Mouse (Mus musculus) lung, postnatal 0 days (tissue): Measurements from ENCODE around the gene Zfp26. TPM values are rescaled to one million over a fixed set of nuclear protein-coding genes. Genes with fewer than 3 reads are reported as not detected.

Experiments
- ATAC-seq: fragments of 200-750 bp; cut with Nextera tagmentation; 2 replicates; pipeline ENCODE4 v1.8.0; 2017; ENCODE audit warnings: moderate library complexity
- DNase-seq: peaks from one replicate; pipeline ENCODE4 v3.0.0-alpha.2; 2016; ENCODE audit warnings: low spot score
- H3K27ac ChIP-seq: fragments of 300-500 bp; sonication (generic); 2 replicates; pipeline ENCODE4 v1.5.1; 2014; ENCODE audit warnings: antibody characterized with exemption, mild to moderate bottlenecking, low read length, mixed read lengths
- H3K27me3 ChIP-seq: fragments of 300-500 bp; sonication (generic); replicated peaks from 2 replicates; pipeline ENCODE4 v1.6.1; 2014; ENCODE audit warnings: low read length, mixed read lengths; ENCODE audit not compliant: insufficient read depth
- H3K36me3 ChIP-seq: fragments of 300-500 bp; sonication (generic); 2 replicates; pipeline ENCODE4 v1.6.1; 2014; ENCODE audit warnings: low read length, mixed read lengths; ENCODE audit not compliant: insufficient read depth
- H3K4me1 ChIP-seq: fragments of 300-500 bp; sonication (generic); 2 replicates; pipeline ENCODE4 v1.6.1; 2014; ENCODE audit warnings: antibody characterized with exemption, low read depth, low read length, mixed read lengths; ENCODE audit not compliant: insufficient read depth
- H3K4me2 ChIP-seq: fragments of 300-500 bp; sonication (generic); replicated peaks from 2 replicates; pipeline ENCODE4 v1.6.1; 2014; ENCODE audit warnings: low read depth, mild to moderate bottlenecking, low read length, moderate library complexity, mixed read lengths
- H3K4me3 ChIP-seq: fragments of 300-500 bp; sonication (generic); 2 replicates; pipeline ENCODE4 v1.5.1; 2014; ENCODE audit warnings: low read depth, low read length
- H3K9ac ChIP-seq: fragments of 300-500 bp; sonication (generic); replicated peaks from 2 replicates; pipeline ENCODE4 v1.6.1; 2014; ENCODE audit warnings: low read depth, mild to moderate bottlenecking
- H3K9me3 ChIP-seq: fragments of 300-500 bp; sonication (generic); 2 replicates; pipeline ENCODE4 v1.6.1; 2016; ENCODE audit warnings: low read length, mixed read lengths
- CTCF ChIP-seq: IDR thresholded peaks from 2 replicates; pipeline ENCODE4 v1.5.1; 2016; ENCODE audit warnings: antibody characterized with exemption, mild to moderate bottlenecking
- EP300 ChIP-seq: IDR thresholded peaks from 2 replicates; pipeline ENCODE4 v1.6.1; 2016; ENCODE audit warnings: antibody characterized with exemption, mild to moderate bottlenecking, control low read depth
- WGBS: fragments of 180-500 bp; shearing (Covaris S2); extraction: QIAGEN DNeasy Blood & Tissue Kit; methylation state at CpG from one replicate; pipeline ENCODE4 v1.1.7; 2014; 5-methylcytosine and 5-hydroxymethylcytosine counted together
- polyA plus RNA-seq: library from polyadenylated mRNA; unstranded; fragments of >200 nt; fragmentation: Nextera tagmentation; extraction: Ambion mirVana; gene quantifications from 2 replicates; pipeline ENCODE4 v1.2.1, GENCODE M21; 2015

The Zfp26 gene
- 6.8 and 9.5 TPM in 2 replicates for polyA plus RNA-seq

DNA sequence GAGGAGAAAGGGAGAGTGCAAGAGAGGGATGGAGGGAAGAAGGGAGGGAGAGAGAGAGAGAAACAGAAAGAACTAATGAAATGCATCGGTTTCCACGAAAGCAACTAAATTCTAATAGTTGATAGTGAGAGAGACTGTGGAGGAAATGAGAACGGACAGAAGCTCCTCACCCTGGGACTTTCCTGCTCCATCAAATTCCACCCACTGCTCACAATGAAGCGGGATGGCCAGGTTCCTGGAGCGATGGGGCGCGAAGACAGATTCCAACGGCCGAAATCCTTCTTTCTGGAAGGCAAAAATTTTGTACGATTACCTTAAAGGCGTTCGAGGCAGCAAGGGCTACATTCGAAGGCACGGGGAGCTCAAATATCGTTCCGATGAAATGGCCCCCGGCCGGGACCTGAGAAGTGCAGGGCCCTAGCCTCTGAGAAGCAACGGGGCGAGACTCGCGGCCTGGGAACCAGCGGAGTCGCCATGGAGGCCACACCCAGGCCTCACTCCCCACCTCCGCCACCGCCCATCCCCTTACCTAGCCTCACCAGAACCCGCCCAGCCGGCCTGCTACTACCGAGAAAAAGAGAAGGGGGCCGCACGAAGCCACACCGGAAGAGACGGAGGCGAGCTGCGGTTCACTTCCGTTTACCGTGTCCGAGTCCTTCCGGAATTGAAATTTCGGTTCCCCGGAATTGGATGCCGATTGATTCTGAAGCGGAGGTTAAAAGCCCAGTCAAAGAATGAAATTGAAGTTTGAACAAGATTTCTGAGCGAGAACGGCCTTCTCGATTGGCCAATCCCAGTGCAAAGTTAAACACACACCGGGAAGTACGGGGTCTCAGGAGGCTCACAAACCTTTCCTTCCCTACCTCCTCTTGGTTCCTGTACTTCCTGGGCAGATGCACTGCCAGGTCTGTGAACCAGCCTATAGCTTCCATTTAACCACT lies at the start of gene Zfp26:
Zfp26 (minus strand) TSS at position 786 of the 941 bp plus-strand sequence.
- no peaks in the 10 kb centered on the region for H3K27me3 ChIP-seq
- peak within 1 kb of the TSS; percentile 90 for H3K27ac ChIP-seq
- DNase-seq (peak; percentile 90), ATAC-seq (peak; percentile 93)
- peak within 1 kb of the TSS; percentile 69 for H3K4me2 ChIP-seq
- H3K36me3 ChIP-seq = peaks cover 9% of the 10 kb centered on the region; the same call in 1 of the 2 replicates
- H3K9me3 ChIP-seq = no peaks in the 10 kb centered on the region
- peak; percentile 65 for TF ChIP-seq EP300
- no peak for TF ChIP-seq CTCF
- peak within 1 kb of the TSS; percentile 78 for H3K4me3 ChIP-seq
- peak within 1 kb of the TSS; percentile 85 for H3K9ac ChIP-seq
- under 1% methylated on average over 47 of the region's 48 CpGs for WGBS
- H3K4me1 ChIP-seq = peaks cover 3% of the 10 kb centered on the region; the same call in 1 of the 2 replicates

DNA sequence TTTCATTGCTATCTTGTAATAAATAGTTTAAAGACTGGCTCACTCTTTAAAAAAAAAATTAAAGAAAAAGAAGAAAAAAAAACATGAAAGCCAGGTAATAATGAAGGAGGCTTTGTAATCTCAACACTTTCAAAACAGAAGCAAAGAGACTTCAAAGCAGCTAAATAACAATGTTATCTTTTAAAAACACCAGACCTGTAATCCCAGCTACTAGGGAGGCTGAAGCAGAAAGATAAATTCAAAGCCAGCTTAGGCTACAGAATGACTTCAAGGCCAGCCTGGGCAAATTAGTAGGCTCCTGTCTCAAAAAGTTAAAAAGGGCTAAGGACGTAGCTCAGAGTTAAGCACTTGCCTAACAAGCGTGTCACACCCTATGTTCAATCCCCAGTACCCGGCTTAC lies 49.7 kb upstream of the Zfp26 start:
- Histone ChIP-seq H3K36me3 (peaks cover 12% of the 10 kb centered on the region; the same call in 1 of the 2 replicates), H3K4me1 (no peaks in the 10 kb centered on the region)
- WGBS = 45% methylated on average over 3 of the region's 3 CpGs

GRCm38 (mm10) chr9:20504801-20505200 lies 44.8 kb upstream of the Zfp26 start:
- ATAC-seq = no peak

More for the DNA sequence above, 49.7 kb upstream of the Zfp26 start:
- ATAC-seq (no peak), DNase-seq (no peak)
- H3K9ac ChIP-seq = no peak overlapping the region
- H3K4me2 ChIP-seq = no peak overlapping the region
- TF ChIP-seq EP300 (no peak), CTCF (no peak)
- no peak overlapping the region for H3K27ac ChIP-seq
- no peaks in the 10 kb centered on the region for H3K9me3 ChIP-seq
- no peaks in the 10 kb centered on the region for H3K27me3 ChIP-seq
- no peak overlapping the region for H3K4me3 ChIP-seq

DNA sequence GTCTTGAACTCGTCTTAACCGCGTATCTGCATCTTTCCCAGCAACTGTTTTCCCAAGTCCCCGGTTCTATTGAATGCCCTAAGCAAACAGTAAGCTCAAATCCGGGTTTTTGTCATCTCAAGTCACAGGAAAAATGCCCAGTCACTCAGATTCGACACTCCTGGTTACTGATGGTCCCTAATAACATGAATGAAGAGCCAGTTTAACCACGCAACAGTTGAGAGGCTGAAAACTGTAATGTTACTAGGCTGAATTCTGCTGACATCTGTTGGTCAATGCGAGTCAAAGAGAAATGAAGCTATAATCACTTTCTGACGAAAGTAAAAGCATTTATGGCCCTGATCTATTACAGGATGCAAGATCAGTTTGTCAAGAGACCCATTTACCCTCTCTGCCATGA lies 33.3 kb upstream of the Zfp26 start:
- Histone ChIP-seq H3K4me3 (peak overlapping the region; percentile 95), H3K36me3 (peaks cover 5% of the 10 kb centered on the region; the same call in 1 of the 2 replicates), H3K9me3 (no peaks in the 10 kb centered on the region), H3K4me1 (peaks cover 5% of the 10 kb centered on the region; the same call in 1 of the 2 replicates), H3K4me2 (peak overlapping the region; percentile 59), H3K27me3 (no peaks in the 10 kb centered on the region), H3K27ac (peak overlapping the region; percentile 97), H3K9ac (peak overlapping the region; percentile 90)
- TF ChIP-seq CTCF (peak; percentile 37), EP300 (no peak)
- no peak for ATAC-seq
- peak; percentile 51 for DNase-seq
- WGBS = 3% methylated on average over 9 of the region's 9 CpGs

More at GRCm38 (mm10) chr9:20504801-20505200, 44.8 kb upstream of the Zfp26 start:
- no peak overlapping the region for H3K4me3 ChIP-seq
- H3K9ac ChIP-seq = no peak overlapping the region
- peaks cover 36% of the 10 kb centered on the region for H3K36me3 ChIP-seq
- TF ChIP-seq CTCF (no peak), EP300 (no peak)
- no peaks in the 10 kb centered on the region for H3K4me1 ChIP-seq
- H3K27me3 ChIP-seq = no peaks in the 10 kb centered on the region
- no peak for DNase-seq
- 86% methylated on average over 5 of the region's 5 CpGs for WGBS
- no peak overlapping the region for H3K27ac ChIP-seq
- H3K4me2 ChIP-seq = no peak overlapping the region
- H3K9me3 ChIP-seq = no peaks in the 10 kb centered on the region

- H3K4me2 ChIP-seq = peak within 1 kb of the TSS; percentile 59
- peak within 1 kb of the TSS; percentile 90 for H3K9ac ChIP-seq
- peaks cover 5% of the 10 kb centered on the region; the same call in 1 of the 2 replicates for H3K4me1 ChIP-seq
- H3K4me3 ChIP-seq = peak within 1 kb of the TSS; percentile 95
- H3K27ac ChIP-seq = peak within 1 kb of the TSS; percentile 97
- under 1% methylated on average over 40 of the region's 40 CpGs for WGBS
- ATAC-seq = peak; percentile 98
- no peaks in the 10 kb centered on the region for H3K9me3 ChIP-seq
- no peaks in the 10 kb centered on the region for H3K27me3 ChIP-seq
- TF ChIP-seq EP300 (peak; percentile 7; the same call in 1 of the 2 replicates), CTCF (no peak)
- DNase-seq = peak; percentile 96
- H3K36me3 ChIP-seq = peaks cover 3% of the 10 kb centered on the region; the same call in 1 of the 2 replicates
Measured at GRCm38 (mm10) chr9:20492527-20493233, 32.7 kb upstream of the Zfp26 start, which contains the start of gene Zfp426. Gene Zfp426 (minus strand): TSS chr9:20492746.
